Mouse (Mus musculus): ENCODE measurements at regions not wholly inside any gene's neighbourhood (a gene's known extent, or its start where the extent isn't known, plus 50 kb on each side); places are given as distances from the start of the nearest gene placed in this dataset.
A peak's percentile ranks its signal among the peaks of the same experiment; 100 is the strongest.

GRCm38 (mm10) chr13:101216897-101217480 is 383.8 kb upstream of the Slc30a5 start:
- DNase-seq (ENCODE audit: low spot score) = peak; percentile 36

- DNase-seq (ENCODE audit: low spot score) = no peak
Measured at GRCm38 (mm10) chr13:101216421-101216820, 383.2 kb upstream of the Slc30a5 start.

- DNase-seq (ENCODE audit: low spot score) = no peak
Measured at GRCm38 (mm10) chr13:101215792-101216221, 382.6 kb upstream of the Slc30a5 start.

GRCm38 (mm10) chr13:101215131-101215641 is 382.0 kb upstream of the Slc30a5 start:
- DNase-seq (ENCODE audit: low spot score) = no peak

- no peak for DNase-seq (ENCODE audit: low spot score)
Measured at GRCm38 (mm10) chr13:101214094-101214493, 380.9 kb upstream of the Slc30a5 start.

GRCm38 (mm10) chr13:101213121-101213916 is 380.1 kb upstream of the Slc30a5 start:
- DNase-seq (ENCODE audit: low spot score) = no peak

GRCm38 (mm10) chr13:101212341-101212895 is 379.2 kb upstream of the Slc30a5 start:
- no peak for DNase-seq (ENCODE audit: low spot score)

GRCm38 (mm10) chr13:101208788-101209187 is 375.6 kb upstream of the Slc30a5 start:
- DNase-seq (ENCODE audit: low spot score) = no peak

GRCm38 (mm10) chr13:101203463-101203862 is 370.2 kb upstream of the Slc30a5 start:
- DNase-seq (ENCODE audit: low spot score) = no peak

- no peak for DNase-seq (ENCODE audit: low spot score)
Measured at GRCm38 (mm10) chr13:101202565-101203313, 369.5 kb upstream of the Slc30a5 start.

- DNase-seq (ENCODE audit: low spot score) = no peak
Measured at GRCm38 (mm10) chr13:101190249-101190830, 357.1 kb upstream of the Slc30a5 start.

- DNase-seq (ENCODE audit: low spot score) = no peak
Measured at GRCm38 (mm10) chr13:101182387-101182786, 349.2 kb upstream of the Slc30a5 start.

- DNase-seq (ENCODE audit: low spot score) = no peak
Measured at GRCm38 (mm10) chr13:101175017-101175689, 341.9 kb upstream of the Slc30a5 start.

GRCm38 (mm10) chr13:101161768-101162167 is 328.5 kb upstream of the Slc30a5 start:
- DNase-seq (ENCODE audit: low spot score) = no peak

GRCm38 (mm10) chr13:101159878-101160277 is 326.7 kb upstream of the Slc30a5 start:
- DNase-seq (ENCODE audit: low spot score) = no peak

GRCm38 (mm10) chr13:101153760-101154159 is 320.5 kb upstream of the Slc30a5 start:
- no peak for DNase-seq (ENCODE audit: low spot score)

- DNase-seq (ENCODE audit: low spot score) = no peak
Measured at GRCm38 (mm10) chr13:101142761-101143160, 309.5 kb upstream of the Slc30a5 start.

- no peak for DNase-seq (ENCODE audit: low spot score)
Measured at GRCm38 (mm10) chr13:101142104-101142735, 309.0 kb upstream of the Slc30a5 start.

GRCm38 (mm10) chr13:101129466-101129865 is 296.2 kb upstream of the Slc30a5 start:
- DNase-seq (ENCODE audit: low spot score) = no peak

- DNase-seq (ENCODE audit: low spot score) = no peak
Measured at GRCm38 (mm10) chr13:101127808-101128207, 294.6 kb upstream of the Slc30a5 start.

GRCm38 (mm10) chr13:101127262-101127661 is 294.0 kb upstream of the Slc30a5 start:
- no peak for DNase-seq (ENCODE audit: low spot score)

All from urinary bladder, postnatal 14 days (tissue).